Mouse (Mus musculus) midbrain, embryonic 16.5 days (tissue): ENCODE measurements around the gene Nol9. TPM values are rescaled to one million over a fixed set of nuclear protein-coding genes. Genes with fewer than 3 reads are reported as not detected.
A peak's percentile ranks its signal among the peaks of the same experiment; 100 is the strongest.

Experiments used
- ATAC-seq: fragments of 200-750 bp; cut with Nextera tagmentation; 2 replicates; pipeline ENCODE4 v1.8.0; 2017; ENCODE audit warnings: moderate TSS enrichment
- H3K27ac ChIP-seq: fragments of 300-500 bp; sonication (generic); 2 replicates; pipeline ENCODE4 v1.5.1; 2014; ENCODE audit warnings: mild to moderate bottlenecking, low read length, mixed read lengths
- H3K27me3 ChIP-seq: fragments of 300-500 bp; sonication (generic); 2 replicates; pipeline ENCODE4 v1.6.1; 2014; ENCODE audit warnings: low read depth, low read length, mixed read lengths; ENCODE audit not compliant: control insufficient read depth, insufficient read depth
- H3K36me3 ChIP-seq: fragments of 300-500 bp; sonication (generic); 2 replicates; pipeline ENCODE4 v1.6.1; 2014; ENCODE audit warnings: mild to moderate bottlenecking, low read length, moderate library complexity, mixed read lengths; ENCODE audit not compliant: control insufficient read depth, insufficient read depth
- H3K4me1 ChIP-seq: fragments of 300-500 bp; sonication (generic); 2 replicates; pipeline ENCODE4 v1.6.1; 2014; ENCODE audit warnings: mild to moderate bottlenecking, low read length, mixed read lengths; ENCODE audit not compliant: control insufficient read depth, insufficient read depth
- H3K4me2 ChIP-seq: fragments of 300-500 bp; sonication (generic); 2 replicates; pipeline ENCODE4 v1.6.1; 2014; ENCODE audit warnings: mild to moderate bottlenecking, low read length, mixed read lengths
- H3K4me3 ChIP-seq: fragments of 300-500 bp; sonication (generic); 2 replicates; pipeline ENCODE4 v1.5.1; 2014; ENCODE audit warnings: low read depth, mild to moderate bottlenecking, low read length, moderate library complexity, mixed read lengths
- H3K9ac ChIP-seq: fragments of 300-500 bp; sonication (generic); 2 replicates; pipeline ENCODE4 v1.6.1; 2014; ENCODE audit warnings: low read depth, low read length, mixed read lengths
- H3K9me3 ChIP-seq: fragments of 300-500 bp; sonication (generic); replicated peaks from 2 replicates; pipeline ENCODE4 v1.6.1; 2014; ENCODE audit warnings: mild to moderate bottlenecking, low read length, mixed read lengths; ENCODE audit not compliant: control insufficient read depth, poor library complexity, severe bottlenecking
- WGBS: fragments of 180-500 bp; shearing (Covaris S2); extraction: QIAGEN DNeasy Blood & Tissue Kit; methylation state at CpG from one replicate; pipeline ENCODE4 v1.1.7; 2014; 5-methylcytosine and 5-hydroxymethylcytosine counted together
- polyA plus RNA-seq: library from polyadenylated mRNA; unstranded; fragments of >200 nt; fragmentation: Nextera tagmentation; extraction: Ambion mirVana; gene quantifications from 2 replicates; pipeline ENCODE4 v1.2.1, GENCODE M21; 2015

Nol9 gene
- polyA plus RNA-seq, 1 experiment from 2014 or later: 22.8 TPM

DNA sequence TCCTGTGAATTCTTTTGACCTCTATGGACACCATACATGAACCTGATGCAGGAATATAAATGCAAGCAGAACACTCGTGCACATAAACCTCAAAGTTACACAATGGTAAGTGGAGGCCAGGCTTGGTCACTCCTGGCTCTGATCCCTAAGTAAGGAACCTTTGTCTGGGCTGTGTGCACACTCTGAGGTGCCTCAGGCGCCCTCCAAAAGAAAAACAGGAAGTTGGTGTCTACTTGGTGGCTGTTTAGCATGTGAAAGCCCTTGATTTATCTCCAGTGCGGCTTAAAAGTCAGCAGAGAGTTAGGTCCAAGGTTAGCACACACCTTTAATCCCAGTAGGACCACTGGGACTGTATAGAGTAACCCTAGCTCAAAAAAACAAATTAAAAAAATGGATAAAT lies 39.6 kb upstream of the Nol9 start:
- H3K4me1 ChIP-seq: peaks cover 8% of the 10 kb centered on the region
- H3K27ac ChIP-seq: no peak overlapping the region
- H3K36me3 ChIP-seq: no peaks in the 10 kb centered on the region
- 64% methylated on average over 3 of the region's 3 CpGs for WGBS
- no peaks in the 10 kb centered on the region for H3K9me3 ChIP-seq
- H3K9ac ChIP-seq: no peak overlapping the region
- H3K27me3 ChIP-seq: no peaks in the 10 kb centered on the region
- no peak overlapping the region for H3K4me2 ChIP-seq
- no peak for ATAC-seq
- no peak overlapping the region for H3K4me3 ChIP-seq

DNA sequence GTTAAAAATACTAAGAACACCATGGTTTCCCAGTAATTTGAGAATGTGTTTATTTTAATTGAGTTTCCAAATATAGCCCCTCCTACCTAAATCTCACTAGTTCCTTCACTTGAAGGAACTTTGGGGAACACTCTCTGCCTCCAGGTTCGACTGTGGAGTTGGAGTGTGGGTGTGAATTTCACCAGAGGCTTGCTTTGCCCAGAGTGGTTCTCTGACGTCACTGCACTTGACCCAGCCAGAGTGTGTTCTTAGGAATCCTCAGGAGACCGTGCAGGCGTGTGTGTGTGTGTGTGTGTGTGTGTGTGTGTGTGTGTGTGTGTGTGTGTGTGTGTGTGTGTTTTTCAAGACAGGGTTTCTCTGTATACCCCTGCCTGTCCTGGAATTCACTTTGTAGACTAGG lies 38.2 kb upstream of the Nol9 start:
- Histone ChIP-seq H3K4me2 (no peak overlapping the region), H3K4me1 (peaks cover 7% of the 10 kb centered on the region), H3K9ac (no peak overlapping the region), H3K27me3 (no peaks in the 10 kb centered on the region), H3K27ac (no peak overlapping the region), H3K36me3 (no peaks in the 10 kb centered on the region), H3K4me3 (no peak overlapping the region), H3K9me3 (no peaks in the 10 kb centered on the region)
- WGBS: 50% methylated on average over 4 of the region's 4 CpGs
- ATAC-seq: no peak

DNA sequence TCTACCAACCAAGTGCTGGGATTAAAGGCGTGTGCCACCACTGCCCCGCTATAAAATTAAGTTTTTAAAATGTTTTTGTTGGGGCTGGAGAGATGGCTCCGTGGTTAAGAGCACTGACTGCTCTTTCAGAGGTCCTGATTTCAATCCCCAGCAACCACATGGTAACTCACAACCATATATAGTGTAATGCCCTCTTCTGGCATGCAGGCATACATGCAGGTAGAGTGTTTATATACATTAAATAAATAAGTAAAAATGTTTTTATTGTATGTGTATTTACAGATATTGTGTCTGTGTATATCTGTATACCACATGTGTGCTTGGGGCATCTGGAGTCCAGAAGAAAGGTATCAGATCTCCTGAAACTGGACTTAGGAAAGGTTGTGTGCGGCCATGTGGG lies 37.8 kb upstream of the Nol9 start:
- ATAC-seq: no peak
- no peaks in the 10 kb centered on the region for H3K36me3 ChIP-seq
- no peak overlapping the region for H3K4me2 ChIP-seq
- H3K27me3 ChIP-seq: no peaks in the 10 kb centered on the region
- no peak overlapping the region for H3K4me3 ChIP-seq
- no peak overlapping the region for H3K9ac ChIP-seq
- H3K4me1 ChIP-seq: peaks cover 7% of the 10 kb centered on the region
- H3K27ac ChIP-seq: no peak overlapping the region
- 60% methylated on average over 4 of the region's 4 CpGs for WGBS
- no peaks in the 10 kb centered on the region for H3K9me3 ChIP-seq

DNA sequence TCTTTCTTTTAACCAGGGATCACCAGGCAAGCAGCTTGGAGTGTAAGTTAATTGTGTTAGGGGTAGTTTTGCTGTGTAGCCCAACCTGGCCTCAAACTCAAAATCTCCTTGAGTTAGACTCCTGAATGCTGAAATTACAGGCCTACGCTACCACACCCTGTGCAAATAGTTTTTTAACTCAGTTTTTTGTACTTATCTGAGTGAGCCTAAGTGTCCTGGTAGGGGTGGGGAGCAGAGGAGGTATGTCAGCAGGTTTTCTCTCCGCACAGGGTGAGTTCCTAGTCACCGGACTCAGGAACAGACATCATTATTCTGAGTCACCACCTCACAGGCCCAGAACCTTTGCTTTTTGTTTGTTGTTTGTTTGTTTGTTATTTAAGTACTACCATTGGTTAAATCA lies 37.1 kb upstream of the Nol9 start:
- no peaks in the 10 kb centered on the region for H3K36me3 ChIP-seq
- ATAC-seq: no peak
- no peak overlapping the region for H3K4me2 ChIP-seq
- WGBS: 95% methylated on average over 3 of the region's 3 CpGs
- no peak overlapping the region for H3K4me3 ChIP-seq
- H3K27ac ChIP-seq: no peak overlapping the region
- H3K27me3 ChIP-seq: peaks cover 5% of the 10 kb centered on the region
- peaks cover 5% of the 10 kb centered on the region for H3K4me1 ChIP-seq
- H3K9me3 ChIP-seq: no peaks in the 10 kb centered on the region
- H3K9ac ChIP-seq: no peak overlapping the region

DNA sequence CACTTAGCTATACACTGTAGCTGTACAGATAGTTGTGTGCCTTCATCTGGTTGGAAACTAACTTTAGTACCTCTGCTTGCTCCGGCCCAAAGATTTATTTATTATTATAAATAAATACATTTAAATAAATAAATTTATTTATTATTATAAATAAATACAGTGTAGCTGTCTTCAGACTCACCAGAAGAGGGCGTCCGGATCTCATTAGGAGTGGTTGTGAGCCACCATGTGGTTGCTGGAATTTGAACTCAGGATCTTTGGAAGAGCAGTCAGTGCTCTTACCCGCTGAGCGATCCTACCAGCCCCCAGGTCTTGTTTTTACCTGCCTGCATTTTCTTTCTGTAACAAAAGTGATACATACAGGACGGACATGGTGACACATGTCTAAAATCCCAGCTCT lies 33.0 kb upstream of the Nol9 start:
- Histone ChIP-seq H3K9ac (no peak overlapping the region), H3K4me1 (peaks cover 21% of the 10 kb centered on the region), H3K27me3 (peaks cover 13% of the 10 kb centered on the region), H3K4me2 (no peak overlapping the region), H3K9me3 (no peaks in the 10 kb centered on the region), H3K4me3 (no peak overlapping the region), H3K36me3 (no peaks in the 10 kb centered on the region), H3K27ac (no peak overlapping the region)
- no peak for ATAC-seq
- 84% methylated on average over 6 of the region's 6 CpGs for WGBS

DNA sequence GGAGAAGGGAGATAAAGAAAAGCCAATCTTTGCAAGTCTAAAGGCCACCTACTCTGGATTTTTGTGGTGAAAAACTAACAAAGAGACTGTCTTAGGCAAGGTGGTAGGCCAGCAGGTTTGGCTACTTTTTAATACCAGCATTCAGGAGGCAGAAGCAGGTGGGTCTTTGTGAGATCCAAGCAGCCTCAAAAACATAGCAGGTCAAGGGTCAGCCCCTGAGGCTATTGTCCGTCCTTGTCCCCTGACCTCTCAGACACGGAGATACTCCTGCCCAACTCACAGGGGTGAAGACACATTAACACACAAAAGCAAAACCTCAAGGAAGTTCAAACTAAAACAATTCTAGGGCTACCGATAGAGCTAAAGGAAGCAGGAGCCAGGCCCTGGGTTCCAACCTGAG lies 32.3 kb upstream of the Nol9 start:
- Histone ChIP-seq H3K36me3 (no peaks in the 10 kb centered on the region), H3K4me2 (no peak overlapping the region), H3K4me1 (peaks cover 24% of the 10 kb centered on the region), H3K27ac (no peak overlapping the region), H3K9ac (no peak overlapping the region), H3K4me3 (no peak overlapping the region), H3K27me3 (peaks cover 16% of the 10 kb centered on the region), H3K9me3 (no peaks in the 10 kb centered on the region)
- ATAC-seq: no peak
- WGBS: 16% methylated on average over 3 of the region's 3 CpGs

DNA sequence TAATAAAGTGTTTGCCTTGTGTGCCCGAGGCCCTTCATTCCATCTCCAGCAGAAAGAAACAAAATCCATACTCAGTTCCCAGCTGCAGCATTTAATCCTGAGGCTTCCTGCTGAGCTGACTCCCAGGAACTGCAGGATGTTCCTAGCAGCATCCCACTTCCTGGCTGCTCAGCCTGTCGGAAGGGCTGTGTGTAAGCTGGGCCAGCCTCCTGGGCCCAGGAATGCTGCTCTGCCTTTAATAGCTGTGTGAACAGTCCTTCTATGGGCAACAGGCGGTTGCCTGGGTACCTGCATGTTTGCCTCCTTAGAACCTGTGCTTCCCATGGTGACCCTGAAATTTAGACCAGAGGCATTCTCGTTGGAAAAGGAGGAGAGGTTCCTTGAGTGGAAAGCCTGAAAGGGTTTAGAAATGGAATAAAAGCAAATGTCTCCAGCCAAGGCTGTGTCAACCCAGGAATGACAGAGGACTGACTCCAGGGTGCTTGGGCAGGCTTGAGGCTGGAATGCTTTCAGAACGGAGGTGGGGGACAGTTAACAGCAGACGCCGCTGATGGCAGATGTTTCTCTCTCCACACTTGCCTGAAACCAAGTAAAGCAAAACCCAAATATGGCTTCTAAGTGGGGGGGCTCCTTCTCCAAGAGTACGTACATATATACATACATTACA lies 31.5 kb upstream of the Nol9 start:
- H3K4me1 ChIP-seq: peaks cover 24% of the 10 kb centered on the region
- no peaks in the 10 kb centered on the region for H3K36me3 ChIP-seq
- peak overlapping the region; percentile 99 for H3K4me2 ChIP-seq
- H3K27ac ChIP-seq: no peak overlapping the region
- H3K27me3 ChIP-seq: peaks cover 16% of the 10 kb centered on the region
- H3K9me3 ChIP-seq: no peaks in the 10 kb centered on the region
- H3K4me3 ChIP-seq: peak overlapping the region; percentile 77; the same call in 1 of the 2 replicates
- no peak overlapping the region for H3K9ac ChIP-seq
- ATAC-seq: no peak
- WGBS: 8% methylated on average over 8 of the region's 8 CpGs

DNA sequence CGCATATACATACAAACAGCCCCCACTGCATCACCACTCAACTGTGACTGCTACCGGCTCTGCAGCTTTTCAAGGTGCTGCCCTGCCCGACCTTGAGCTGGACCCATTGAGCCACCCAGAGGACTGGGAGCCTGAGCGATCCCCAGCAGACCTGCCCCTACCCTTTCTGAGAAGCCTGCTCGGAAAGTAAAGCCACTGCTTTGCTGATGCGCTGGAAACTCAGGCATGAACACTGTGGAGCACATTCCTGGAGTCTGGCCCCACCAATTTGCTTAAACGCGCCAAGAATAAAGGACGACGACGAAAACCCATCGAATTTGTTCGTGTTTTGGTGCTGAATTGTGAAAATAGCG lies 31.0 kb upstream of the Nol9 start:
- H3K4me2 ChIP-seq: peak overlapping the region; percentile 99
- no peaks in the 10 kb centered on the region for H3K36me3 ChIP-seq
- peak overlapping the region; percentile 77 for H3K4me3 ChIP-seq
- peaks cover 16% of the 10 kb centered on the region for H3K27me3 ChIP-seq
- no peaks in the 10 kb centered on the region for H3K9me3 ChIP-seq
- ATAC-seq: peak; percentile 22; the same call in 1 of the 2 replicates
- no peak overlapping the region for H3K27ac ChIP-seq
- 1% methylated on average over 14 of the region's 14 CpGs for WGBS
- H3K9ac ChIP-seq: peak overlapping the region; percentile 73
- peaks cover 24% of the 10 kb centered on the region for H3K4me1 ChIP-seq

DNA sequence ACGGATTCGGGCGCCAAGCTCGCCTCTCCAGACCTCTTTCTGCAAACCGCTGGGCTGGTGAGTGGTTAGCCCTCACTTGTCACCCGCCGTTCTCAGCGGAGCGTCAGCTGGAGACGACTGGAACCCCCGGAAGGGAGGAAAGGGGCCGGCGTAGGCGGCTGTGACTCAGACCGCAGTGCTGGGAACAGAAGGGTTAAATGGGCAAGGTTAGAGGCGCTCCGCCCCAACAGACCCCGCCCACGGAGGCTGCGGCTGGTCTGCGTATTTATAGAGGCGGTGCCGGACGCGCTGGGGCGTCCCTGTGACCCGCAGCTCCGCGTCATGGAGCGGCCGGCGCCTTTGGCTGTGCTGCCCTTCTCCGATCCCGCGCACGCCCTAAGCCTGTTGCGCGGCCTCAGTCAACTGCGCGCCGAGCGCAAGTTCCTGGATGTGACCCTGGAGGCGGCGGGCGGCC lies 30.5 kb upstream of the Nol9 start, which contains the start of gene Klhl21:
Gene Klhl21, plus strand, starts transcription at position 182 of the 454 bp plus-strand sequence.
- Histone ChIP-seq H3K4me1 (peaks cover 24% of the 10 kb centered on the region), H3K4me2 (peak within 1 kb of the TSS; percentile 99), H3K36me3 (no peaks in the 10 kb centered on the region), H3K9ac (peak within 1 kb of the TSS; percentile 73), H3K4me3 (peak within 1 kb of the TSS; percentile 77), H3K27me3 (peaks cover 16% of the 10 kb centered on the region), H3K27ac (peak within 1 kb of the TSS; percentile 72), H3K9me3 (no peaks in the 10 kb centered on the region)
- WGBS: 0% methylated on average over 45 of the region's 45 CpGs
- peak; percentile 92 for ATAC-seq
